Mouse (Mus musculus) regulatory T cell (primary cell): ENCODE data around the gene Nfe2l1.
"Not testable (repeated sequence)": the region's sequence is repeated elsewhere in the genome, so short reads cannot be mapped to it uniquely, and the experiment has no call there.

Experiments used
- in situ Hi-C: fragments of 300-600 bp; cut with MboI, MseI; formaldehyde crosslinking; loops from one replicate; pipeline ENCODE4 v1.15.1; 2025; ENCODE audit warnings: high pct_unique_total_duplicates

Gene Nfe2l1

DNA sequence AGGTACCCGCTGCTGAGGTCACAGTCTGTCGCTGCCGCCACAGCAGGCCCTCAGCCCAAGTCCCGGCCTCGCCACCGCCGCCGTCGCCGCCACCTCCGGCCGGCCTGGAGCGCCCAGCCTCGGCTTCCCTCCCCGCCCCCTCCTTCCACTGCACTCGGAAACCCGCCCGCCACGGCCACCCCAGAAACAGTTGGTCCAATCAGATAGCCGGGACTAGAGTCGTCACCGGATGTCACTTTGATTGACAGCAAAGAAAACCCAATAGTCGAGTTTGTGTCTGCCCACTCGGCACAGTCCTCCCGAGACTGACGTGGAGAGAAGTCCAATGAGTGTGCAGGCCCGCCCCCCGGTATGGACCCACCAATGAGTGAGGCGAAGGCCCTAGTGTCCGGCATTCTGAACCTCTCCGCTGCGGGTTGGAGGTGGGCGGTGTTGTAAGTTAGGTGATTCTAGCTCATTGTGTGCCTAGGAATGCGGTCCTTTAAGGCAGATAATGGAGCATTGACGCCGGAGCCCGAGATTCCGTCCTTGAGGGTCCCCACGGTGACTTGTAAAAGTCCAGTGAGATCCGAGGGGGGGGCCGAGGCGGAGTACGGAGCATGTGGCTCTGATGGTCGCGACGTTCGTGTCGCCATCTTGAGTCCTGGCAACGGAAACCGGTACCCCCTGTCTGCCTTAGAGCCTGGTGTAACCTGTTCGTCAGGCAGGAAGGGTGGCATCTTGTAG is at the start of gene Nfe2l1:
Gene Nfe2l1 (minus strand): TSS at position 156 of the 726 bp plus-strand sequence.
- in situ Hi-C loops: loop anchor here (10.0 kb wide), 2 partner anchors 1245 to 1365 kb away; partner anchors contain the start of genes Med1 and Ngfr

DNA sequence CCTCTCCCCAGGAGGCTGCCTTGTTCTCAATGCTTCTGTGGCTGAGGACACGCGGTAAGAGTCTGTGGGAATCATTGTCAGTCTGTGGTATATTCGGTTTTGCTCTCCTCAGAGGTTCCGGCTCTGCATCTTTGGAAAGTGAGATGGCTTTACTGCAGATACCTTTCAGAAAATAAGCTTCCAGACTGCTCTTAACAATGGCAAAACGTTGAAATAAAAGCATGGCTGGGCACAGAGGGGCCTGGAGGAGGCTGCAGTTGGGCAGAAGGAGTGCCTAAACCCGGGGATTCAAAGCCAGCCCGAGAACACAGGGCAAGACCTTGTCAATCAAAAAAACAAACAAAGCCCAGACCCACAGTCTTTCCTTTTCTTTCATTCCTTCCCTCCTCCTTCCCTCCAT is 49.6 kb upstream of the Nfe2l1 start:
- in situ Hi-C loops: no loop called here

DNA sequence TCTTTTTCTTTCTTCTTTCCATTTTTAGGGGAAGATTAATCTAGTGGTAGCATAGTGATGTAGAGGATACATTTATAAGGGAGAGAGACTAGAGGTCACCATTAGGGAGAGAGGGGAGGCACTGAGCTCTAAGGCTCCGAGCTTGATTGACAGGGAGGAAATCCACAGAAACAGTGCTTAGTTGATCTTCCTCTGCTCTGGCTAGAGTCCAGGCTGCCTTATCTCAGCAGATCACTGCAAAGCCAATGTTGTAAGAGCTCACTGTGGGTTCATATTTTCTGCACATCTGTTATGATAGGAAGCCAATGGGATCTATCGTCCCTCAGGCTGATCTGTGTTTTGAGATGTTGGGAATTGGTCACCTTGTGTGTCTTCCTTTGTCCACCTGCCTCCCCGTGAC is 48.9 kb upstream of the Nfe2l1 start:
- in situ Hi-C loops: no loop called here

DNA sequence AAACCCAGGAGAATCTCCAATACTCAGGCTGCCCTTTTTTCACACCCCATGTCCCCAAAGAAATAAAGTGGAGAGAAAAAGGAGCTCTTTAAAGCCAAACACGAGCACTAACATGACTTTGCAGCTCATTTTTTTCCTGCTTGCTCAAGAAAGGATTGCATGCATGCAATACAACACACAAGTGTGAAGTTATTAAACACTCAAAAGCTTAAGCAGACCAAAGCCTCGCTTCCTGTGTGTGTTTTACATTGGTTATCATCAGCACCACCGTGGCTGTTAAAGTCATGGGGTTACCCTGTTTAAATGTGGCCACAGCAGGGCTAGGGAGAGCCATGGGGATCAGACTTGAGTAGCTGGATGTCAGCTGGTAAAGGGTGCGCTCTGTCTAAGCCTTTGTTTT is 47.3 kb upstream of the Nfe2l1 start:
- in situ Hi-C loops: no loop called here

DNA sequence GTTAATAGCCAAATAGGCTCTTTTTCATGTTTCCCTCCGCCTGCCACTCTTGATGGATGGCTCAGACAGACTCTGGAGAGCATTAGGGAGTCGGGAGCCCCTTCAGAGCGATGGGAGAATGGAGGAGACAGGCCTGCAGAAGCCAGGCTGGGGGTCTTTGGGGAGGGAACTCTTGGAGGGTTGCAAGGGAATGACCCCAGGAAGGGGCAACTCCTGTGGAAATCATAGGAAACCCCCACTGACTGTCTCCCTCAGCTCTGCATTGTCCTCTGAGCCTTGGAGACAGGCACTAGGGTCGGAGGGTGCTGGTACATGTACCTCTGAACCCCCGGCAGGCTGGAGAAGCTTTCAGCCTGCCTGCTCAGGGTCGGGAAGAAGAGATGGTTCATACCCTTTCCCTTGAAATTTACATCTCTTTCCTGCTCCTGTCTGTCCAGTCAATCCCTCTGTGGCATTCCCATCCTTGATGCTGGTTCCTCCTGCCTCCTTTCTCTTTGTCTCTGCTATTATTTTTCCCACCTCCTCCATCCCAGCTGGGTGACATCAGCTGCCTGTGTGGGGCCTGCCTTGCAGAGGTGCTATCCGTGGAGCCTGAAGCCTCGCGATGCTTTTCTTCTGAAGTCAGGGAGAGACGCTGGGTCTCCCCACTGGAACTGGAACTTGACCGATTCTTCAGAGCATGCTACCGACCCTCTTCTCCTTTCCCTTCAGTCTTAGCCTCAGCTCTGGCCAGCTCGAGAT is 46.7 kb upstream of the Nfe2l1 start:
- in situ Hi-C loops: no loop called here

DNA sequence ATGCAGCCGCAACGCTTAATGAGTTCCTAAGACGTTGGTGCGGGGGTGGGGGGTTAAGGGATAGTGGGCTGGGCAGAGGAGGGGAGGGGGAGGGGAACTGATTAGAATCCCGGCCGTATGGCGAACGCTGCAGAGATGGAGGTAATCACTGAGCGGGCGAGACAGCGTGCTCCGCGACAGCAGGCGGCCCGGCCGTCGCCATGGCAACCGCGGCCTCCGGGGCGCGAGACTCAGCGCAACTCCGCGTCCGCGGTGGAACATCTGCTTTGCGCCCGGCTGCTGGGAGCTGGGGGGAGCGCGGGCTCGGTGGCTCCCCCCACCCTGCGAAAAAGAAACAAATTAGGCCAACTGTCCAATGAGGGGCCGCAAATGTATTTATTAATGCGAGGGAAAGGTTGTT is 46.0 kb upstream of the Nfe2l1 start:
- in situ Hi-C loops: no loop called here

DNA sequence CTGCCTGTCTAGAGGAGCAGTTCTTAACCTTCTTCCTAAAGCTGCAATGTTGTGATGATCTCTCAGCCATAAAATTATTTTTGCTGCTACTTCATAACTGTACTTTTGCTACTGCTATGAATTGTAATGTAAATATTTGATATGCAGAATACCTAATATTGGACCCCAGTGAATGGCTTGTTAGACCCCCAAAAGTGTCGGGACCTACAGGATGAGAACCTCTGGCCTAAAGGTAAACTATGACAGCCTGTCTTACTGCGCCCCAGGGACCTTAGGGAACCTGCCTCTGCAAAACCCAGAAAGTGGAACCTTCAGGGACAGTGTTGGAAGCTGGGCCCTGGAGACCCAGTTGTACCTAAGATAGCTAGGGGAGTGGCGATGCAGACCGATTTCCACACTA is 45.5 kb upstream of the Nfe2l1 start:
- in situ Hi-C loops: no loop called here

DNA sequence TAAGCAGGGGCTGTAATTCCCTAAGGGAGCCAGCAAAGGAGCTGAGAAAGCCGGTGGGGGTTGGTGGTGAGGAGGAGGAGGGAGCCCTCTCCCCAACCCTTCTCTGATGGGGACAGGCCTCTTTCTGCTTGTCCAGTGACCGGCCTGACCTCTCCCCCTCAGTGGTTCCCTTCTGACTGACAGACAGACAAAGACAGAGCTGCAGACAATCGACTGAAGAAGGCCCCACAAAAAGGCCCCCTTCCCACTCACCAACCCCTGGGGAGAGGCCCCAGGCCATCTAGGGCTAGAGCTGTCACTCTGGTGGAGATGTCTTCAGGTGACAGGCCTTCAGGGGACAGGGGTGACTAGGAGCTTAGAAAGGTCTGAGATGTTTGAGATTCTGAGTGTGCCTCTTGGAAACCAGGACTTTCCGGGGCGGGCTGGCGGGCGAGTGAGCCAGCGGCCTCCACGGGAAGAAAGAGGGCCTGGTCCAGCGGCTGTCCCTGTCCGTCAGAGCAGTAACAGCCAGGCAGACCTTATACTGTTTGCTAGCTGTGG is 43.9 kb upstream of the Nfe2l1 start:
- in situ Hi-C loops: loop anchor here (25.0 kb wide), 1 partner anchor 311 kb away; no protein-coding TSS in a partner anchor

DNA sequence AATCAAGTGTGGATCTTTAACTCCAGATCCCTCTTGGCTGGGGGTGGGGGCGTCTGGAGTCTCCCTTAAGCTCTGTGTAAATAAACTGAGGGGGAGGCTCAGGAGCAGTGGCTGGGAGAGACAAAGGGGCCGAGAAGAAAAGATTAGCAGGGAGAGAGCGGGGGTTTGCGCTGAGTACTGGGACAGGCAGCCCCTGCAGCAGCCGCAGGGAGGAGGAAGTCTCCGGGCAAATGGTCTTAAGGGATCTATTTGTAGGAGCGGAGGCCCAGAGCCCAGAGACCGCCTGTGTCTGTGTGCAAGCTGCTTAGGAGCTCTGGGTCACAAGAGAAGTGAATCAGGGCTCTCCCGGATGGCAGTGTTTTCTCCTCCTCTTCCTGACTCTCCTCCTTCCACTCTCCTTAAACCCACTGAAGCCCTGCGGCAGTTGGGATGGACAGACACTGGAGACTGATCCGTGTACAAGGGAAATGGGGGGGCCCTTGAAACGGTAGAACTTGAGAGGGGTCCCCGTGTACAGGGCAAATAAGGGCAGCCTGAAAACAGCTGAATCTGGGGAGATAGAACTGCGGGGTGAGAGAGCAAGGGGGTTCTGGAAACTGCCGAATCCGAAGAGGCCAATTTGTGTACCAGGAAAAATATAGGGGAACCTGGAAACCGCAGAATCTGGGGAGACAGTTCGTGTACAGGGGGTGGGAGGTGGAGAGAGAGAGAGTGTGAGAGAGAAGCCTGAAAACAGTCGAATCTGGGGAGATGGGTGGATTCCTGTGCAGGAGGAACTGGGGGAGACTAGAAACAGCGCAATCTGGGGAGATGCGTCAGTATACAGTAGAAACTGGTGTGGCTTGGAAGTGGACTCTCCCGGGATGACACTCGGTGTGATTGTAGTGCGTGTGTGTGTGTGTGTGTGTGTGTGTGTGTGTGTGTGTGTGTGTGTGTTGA is 42.9 kb upstream of the Nfe2l1 start:
- in situ Hi-C loops: loop anchor here (25.0 kb wide), 1 partner anchor 310 kb away; no protein-coding TSS in a partner anchor

DNA sequence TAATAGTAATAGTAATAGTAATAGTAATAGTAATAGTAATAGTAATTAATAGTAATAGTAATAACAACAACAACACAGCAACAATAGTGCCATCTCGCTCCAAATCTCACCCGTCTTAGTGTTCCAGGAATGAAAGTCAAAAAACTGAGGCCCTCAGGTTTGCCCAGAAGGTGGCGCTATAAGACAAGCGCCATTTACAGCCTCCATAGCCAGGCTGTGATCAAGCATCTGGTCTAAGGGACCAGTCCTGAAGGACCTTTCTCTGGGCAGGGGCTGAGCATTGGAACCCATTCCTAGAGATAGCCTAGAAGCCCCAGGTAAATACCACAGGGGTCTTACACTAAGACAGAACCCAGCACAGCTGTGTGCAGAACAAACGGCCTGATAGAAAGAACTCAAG is 37.4 kb upstream of the Nfe2l1 start:
- in situ Hi-C loops: loop anchor here (10.0 to 25.0 kb wide), 2 partner anchors 112 to 305 kb away; no protein-coding TSS in a partner anchor

DNA sequence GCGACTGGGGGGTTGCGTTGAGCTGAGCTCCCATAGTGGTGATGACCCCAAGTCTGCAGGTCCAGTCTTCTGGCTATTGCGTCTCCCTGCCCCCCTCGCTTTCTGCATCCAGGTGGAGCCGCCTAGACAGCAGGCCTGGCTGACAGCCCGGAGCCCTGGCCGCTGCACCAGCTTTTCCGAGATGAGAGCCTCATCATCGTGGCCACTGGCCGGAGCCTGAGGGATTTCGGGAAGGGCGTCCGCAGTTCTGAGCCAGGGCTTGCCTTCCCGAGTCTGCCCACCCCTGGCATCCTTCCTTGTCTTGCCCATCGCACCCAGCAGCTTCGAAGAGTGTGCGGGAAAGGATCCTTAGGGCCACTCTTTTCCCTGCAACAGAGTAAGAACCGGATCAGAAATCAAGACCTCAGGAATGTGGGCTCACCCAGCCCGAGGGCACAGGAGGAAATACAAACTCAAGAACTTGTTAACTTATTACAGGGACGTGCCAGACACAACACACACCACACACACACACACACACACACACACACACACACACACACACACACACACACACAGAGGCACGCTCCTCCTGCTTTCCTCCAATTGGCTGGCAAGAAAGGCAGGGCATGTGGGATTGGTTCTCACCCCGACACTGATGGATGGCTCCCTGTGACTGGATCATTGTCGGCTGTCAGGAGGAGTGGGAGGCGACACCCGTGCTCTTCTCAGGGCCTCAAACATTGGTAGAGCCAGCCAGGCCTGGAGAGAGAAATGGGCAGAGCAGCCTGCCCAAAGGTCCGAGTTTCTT is 33.6 kb upstream of the Nfe2l1 start:
- in situ Hi-C loops: loop anchor here (10.0 to 25.0 kb wide), 2 partner anchors 109 to 301 kb away; no protein-coding TSS in a partner anchor

DNA sequence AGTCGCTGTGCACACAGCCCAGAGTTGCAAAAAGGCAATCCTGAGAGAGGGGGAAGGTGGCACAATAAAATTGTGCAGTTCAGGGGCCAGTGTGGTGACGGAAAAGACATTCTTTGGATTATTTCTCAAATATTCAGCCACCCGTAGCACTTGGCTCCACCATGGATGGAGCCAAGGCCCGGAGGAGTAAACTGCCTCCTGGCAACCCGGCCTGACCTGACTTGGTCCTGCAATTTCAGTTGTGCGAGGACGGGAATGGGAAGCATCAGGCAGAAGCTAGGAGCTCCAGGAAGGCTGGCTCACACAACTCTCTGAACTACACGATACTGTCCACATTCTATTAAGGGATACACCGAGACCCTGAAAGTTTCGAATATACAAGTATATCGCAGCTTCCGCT is 32.8 kb upstream of the Nfe2l1 start:
- in situ Hi-C loops: loop anchor here (10.0 to 25.0 kb wide), 2 partner anchors 108 to 300 kb away; no protein-coding TSS in a partner anchor

DNA sequence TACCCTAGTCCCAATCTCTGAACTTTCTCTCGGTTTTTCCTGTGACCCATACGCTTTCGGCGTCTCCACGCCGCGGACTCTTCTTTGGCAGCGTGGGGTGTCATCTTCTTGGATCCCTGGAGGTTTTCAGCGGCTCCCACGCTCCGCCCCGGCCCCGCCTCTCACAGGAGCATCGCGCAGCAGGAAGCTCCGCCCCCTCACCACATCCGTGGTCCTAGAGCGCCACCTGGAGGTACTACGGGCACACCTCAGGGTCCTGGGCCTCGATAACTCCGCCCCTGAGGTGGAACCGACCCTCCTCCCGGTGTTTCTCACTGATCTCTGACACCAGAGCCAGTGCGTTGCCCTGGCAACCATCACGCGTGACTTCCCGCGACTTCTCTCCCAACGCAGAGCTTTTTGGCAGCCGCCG is 32.1 kb upstream of the Nfe2l1 start:
- in situ Hi-C loops: loop anchor here (10.0 to 25.0 kb wide), 2 partner anchors 107 to 300 kb away; no protein-coding TSS in a partner anchor

DNA sequence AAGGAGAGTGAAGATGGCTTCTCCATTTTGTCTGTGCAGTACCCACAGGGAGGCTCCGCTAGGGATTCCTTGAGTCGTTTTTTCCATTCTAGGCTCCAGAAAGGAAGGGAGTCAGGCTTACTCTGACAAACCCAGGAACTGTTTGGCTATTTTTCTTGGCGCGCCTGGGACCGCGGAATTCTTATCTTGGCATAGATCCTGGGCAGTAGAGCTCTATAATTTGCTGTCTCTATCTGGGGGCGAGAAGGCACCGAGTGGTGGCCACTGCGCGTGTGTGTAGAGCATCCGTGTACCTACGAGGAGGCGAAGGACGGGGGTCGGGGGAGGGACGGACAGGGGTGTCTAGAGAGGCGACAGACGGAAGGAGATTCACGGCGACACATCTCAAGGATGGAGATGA is 31.7 kb upstream of the Nfe2l1 start:
- in situ Hi-C loops: loop anchor here (10.0 to 25.0 kb wide), 2 partner anchors 107 to 299 kb away; no protein-coding TSS in a partner anchor

DNA sequence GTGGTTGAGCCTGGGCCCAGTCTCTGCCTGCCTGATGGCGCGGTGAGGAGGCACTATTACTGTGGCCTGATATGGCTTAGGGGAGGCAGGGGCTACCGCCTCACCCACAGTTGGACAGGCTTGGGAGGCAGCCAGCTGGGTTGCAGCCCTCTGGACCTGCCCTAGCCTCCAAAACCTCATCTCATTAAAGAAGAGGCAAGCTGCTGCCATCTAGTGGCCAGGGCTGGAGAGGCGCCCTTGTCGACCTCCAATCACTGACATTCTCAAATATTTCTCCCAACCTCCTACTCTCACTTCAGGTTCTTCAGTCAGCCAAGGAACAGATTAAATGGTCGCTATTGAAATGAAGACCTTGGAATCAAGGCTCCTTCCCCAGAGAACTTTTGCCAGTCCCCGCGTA is 30.8 kb upstream of the Nfe2l1 start:
- in situ Hi-C loops: loop anchor here (10.0 to 25.0 kb wide), 2 partner anchors 106 to 298 kb away; no protein-coding TSS in a partner anchor

DNA sequence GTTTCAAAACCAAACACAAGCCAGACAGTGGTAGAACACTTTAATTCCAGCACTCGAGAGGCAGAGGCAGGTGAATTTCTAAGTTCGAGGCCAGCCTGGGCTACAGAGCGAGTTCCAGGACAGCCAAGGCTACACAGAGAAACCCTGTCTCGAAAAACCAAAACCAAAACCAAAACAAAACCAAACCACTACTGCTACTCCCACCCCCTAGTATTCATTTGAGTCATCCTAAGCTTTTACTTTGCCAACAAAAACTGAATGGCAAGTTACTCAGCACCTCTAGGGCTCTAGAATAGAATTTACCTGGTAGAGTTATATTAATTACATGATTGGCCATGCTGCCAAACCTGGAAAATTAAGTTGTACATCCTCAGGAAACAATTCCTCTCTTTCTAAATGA is 29.9 kb upstream of the Nfe2l1 start:
- in situ Hi-C loops: loop anchor here (10.0 to 25.0 kb wide), 3 partner anchors 105 to 565 kb away; partner anchors contain the start of gene Hoxb6

DNA sequence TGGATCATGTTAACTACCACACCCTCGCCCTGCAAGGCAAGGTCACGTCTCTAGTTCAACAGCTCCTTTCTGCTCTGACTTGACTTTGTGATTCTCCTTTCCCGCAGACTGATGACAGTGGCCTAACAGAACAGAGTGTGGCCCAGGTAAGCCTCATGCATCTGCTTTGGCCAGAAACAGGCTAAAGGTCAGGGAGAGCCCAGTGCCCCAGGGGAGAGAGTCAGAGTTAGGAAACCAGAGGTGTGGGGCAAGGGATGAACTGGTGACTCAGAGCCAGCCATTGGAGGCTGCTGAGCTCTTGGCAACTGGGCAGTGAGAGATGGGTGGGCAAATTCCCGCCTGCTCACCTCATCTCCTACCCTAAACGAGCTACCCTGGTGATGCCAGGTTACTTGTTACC is 27.7 kb upstream of the Nfe2l1 start:
- in situ Hi-C loops: loop anchor here (10.0 to 25.0 kb wide), 2 partner anchors 295 to 563 kb away; partner anchors contain the start of gene Hoxb6

DNA sequence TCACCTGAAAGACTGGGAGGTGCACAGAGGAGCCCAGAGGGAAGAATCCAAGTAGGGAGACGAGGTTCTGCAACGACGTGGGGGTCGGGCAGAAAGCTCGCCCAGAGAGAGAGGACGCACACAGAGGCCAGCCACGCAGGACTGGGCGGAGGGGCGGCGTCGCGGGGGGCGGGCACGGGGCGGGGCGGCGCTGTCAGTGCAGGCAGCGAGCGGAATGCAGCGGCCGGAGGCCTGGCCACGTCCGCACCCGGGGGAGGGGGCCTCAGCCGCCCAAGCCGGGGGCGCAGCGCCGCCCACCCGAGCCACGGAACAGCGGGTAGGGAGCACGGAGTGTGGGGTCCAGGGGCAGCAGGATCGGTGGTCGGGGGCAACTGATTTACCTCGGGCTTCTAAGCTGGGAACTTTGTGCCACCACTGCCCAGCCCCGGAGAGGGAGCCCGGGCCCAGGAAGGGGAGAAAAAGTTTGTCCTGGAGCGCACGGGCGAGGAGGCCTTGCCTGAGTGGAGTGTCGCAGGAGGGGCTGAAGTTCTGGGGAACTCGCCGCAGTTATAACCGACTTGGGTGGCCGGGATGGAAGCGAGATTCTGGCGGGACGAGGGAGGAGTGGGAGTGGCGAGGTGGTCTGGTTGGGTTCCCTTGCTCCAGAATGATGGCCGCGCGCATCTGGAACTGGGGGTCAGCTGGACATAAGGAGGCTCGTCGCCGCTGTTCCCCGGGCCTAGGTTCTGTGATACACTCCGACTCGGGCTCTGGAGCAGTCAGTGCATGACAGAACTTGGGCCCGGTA is 20.1 kb upstream of the Nfe2l1 start, which contains the start of gene Copz2:
Gene Copz2 (plus strand): TSS at position 190 of the 787 bp plus-strand sequence.
- in situ Hi-C loops: loop anchor here (10.0 to 25.0 kb wide), 2 partner anchors 288 to 555 kb away; partner anchors contain the start of gene Hoxb6

DNA sequence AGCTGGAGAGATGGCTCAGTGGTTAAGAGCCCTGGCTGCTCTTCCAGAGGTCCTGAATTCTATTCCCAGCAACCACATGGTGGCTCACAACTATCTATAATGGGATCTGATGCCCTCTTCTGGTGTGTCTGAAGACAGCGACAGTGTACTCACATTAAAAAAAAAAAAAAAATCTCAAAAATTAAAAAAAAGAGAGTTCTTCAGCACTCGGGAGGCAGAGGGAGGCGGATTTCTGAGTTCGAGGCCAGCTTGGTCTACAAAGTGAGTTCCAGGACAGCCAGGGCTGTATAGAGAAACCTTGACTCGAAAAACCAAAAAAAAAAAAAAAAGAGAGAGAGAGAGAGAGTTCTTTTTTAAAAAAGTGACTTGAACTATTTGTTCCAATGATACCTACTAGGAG is 19.4 kb upstream of the Nfe2l1 start:
- in situ Hi-C loops: not testable (repeated sequence)
